Mouse (Mus musculus): Measurements from ENCODE around the gene Phlpp1. TPM values are rescaled to one million over a fixed set of nuclear protein-coding genes. Genes with fewer than 3 reads are reported as not detected.
"Not testable (repeated sequence)": the region's sequence is repeated elsewhere in the genome, so short reads cannot be mapped to it uniquely, and the experiment has no call there.

Phlpp1 gene
- polyA plus RNA-seq, 1 experiment from 2014 or later: 4.4 TPM

DNA sequence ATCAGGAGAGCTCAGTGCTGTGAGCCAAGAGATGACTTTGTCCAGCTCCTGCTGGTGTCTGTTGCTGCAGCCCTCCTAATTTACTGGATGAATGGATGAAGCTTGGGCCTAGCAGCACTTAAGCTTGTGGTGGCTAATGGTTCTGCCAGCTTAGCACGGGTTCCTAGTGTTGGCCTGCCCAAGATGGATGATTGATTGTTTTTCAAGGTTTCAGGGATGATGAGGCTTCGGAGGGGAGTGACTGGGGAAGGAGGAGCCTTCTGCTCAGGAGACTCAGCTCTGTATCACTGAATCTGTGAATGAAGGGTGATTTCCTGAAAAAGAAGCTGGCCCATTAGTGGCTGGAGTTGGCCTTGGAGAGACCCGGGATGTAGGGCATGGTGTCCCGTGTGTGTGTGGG, 105.7 kb downstream of the Phlpp1 start:
- 55% methylated on average over 4 of the region's 4 CpGs for WGBS
- no peak overlapping the region for H3K4me3 ChIP-seq
- no peaks in the 10 kb centered on the region for H3K36me3 ChIP-seq
- H3K9me3 ChIP-seq (replicated peaks): no peaks in the 10 kb centered on the region
- no peak overlapping the region for H3K9ac ChIP-seq
- no peak overlapping the region for H3K4me2 ChIP-seq
- H3K27me3 ChIP-seq (replicated peaks): no peaks in the 10 kb centered on the region
- H3K27ac ChIP-seq (ENCODE audit: poor library complexity, severe bottlenecking): no peak overlapping the region
- H3K4me1 ChIP-seq (replicated peaks): peaks cover 45% of the 10 kb centered on the region
- no peak for ATAC-seq (ENCODE audit: insufficient number of reproducible peaks, low FRiP score)

DNA sequence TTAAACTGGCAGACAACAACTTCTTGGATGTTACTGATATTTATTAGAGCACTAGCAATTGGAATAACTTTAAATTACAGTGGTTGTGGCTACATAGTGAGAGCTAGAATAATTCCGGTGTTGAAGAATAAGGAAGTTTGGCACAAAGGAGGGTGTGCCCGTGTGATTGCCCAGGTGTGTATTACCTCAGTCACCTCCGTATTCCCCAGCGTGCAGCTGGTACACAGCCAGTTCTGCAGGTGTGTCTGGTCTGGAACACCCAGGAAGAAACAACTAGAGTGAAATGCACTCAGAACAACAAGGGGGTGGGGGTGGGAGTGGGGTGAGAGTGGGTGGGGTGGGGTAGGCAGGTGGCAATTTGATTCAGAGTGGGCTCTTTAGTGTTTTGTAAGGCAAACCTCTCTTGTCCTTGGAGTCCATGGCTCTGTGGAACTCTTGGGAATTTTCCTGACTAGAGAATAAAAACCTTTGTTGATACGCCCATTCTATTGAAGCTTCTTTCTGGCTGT, 107.1 kb downstream of the Phlpp1 start:
- H3K4me1 ChIP-seq (replicated peaks): peaks cover 36% of the 10 kb centered on the region
- ATAC-seq (ENCODE audit: insufficient number of reproducible peaks, low FRiP score): no peak
- H3K9me3 ChIP-seq (replicated peaks): no peaks in the 10 kb centered on the region
- no peaks in the 10 kb centered on the region for H3K27me3 ChIP-seq (replicated peaks)
- H3K27ac ChIP-seq (ENCODE audit: poor library complexity, severe bottlenecking): no peak overlapping the region
- 92% methylated on average over 5 of the region's 5 CpGs for WGBS
- no peak overlapping the region for H3K4me3 ChIP-seq
- H3K4me2 ChIP-seq: no peak overlapping the region
- no peak overlapping the region for H3K9ac ChIP-seq
- H3K36me3 ChIP-seq: 0 out of 2 replicates have a peak, but pooled peaks cover 3% of the 10 kb centered on the region

DNA sequence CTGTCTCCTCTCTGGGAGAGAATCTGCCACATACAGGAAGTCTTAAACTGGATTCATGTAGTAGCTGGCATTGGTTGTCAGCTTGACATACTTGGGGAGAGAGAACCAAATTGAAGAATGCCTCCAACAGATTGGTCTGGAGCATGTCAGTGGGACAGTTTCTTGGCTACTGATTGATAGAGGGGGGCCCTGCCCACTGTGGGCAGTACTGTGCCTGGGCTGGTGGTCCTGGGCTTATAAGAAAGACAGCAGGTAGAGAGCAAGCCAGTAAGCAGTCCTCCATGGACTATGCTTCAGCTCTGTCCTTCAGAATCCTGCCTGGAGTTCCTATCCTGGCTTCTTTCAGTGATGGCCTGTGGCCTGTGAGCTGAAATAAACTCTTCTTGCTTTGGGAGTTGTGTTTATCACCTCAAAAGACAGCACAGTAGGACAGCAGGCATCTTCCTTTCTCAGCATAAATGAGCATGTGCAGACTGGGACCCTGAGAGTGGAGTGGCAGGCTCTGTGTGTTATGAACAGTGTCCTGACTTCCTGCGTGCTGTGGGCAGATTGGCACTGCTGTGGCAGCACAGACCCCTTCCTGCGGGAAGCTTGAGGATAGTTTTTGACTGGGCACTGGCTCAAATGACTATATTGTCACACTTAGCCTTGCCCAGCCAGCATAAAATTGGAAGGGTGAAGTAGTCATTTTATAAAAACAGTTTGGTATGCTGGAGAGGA, 108.0 kb downstream of the Phlpp1 start:
- Histone ChIP-seq H3K4me1 (replicated peaks) (peaks cover 28% of the 10 kb centered on the region), H3K4me3 (no peak overlapping the region), H3K27me3 (replicated peaks) (no peaks in the 10 kb centered on the region), H3K4me2 (no peak overlapping the region), H3K9me3 (replicated peaks) (no peaks in the 10 kb centered on the region), H3K27ac (ENCODE audit: poor library complexity, severe bottlenecking) (peak overlapping the region; percentile 37; the same call in 1 of the 2 replicates), H3K9ac (no peak overlapping the region), H3K36me3 (0 out of 2 replicates have a peak, but pooled peaks cover 3% of the 10 kb centered on the region)
- ATAC-seq (ENCODE audit: insufficient number of reproducible peaks, low FRiP score): no peak
- WGBS: 87% methylated on average over 2 of the region's 2 CpGs

DNA sequence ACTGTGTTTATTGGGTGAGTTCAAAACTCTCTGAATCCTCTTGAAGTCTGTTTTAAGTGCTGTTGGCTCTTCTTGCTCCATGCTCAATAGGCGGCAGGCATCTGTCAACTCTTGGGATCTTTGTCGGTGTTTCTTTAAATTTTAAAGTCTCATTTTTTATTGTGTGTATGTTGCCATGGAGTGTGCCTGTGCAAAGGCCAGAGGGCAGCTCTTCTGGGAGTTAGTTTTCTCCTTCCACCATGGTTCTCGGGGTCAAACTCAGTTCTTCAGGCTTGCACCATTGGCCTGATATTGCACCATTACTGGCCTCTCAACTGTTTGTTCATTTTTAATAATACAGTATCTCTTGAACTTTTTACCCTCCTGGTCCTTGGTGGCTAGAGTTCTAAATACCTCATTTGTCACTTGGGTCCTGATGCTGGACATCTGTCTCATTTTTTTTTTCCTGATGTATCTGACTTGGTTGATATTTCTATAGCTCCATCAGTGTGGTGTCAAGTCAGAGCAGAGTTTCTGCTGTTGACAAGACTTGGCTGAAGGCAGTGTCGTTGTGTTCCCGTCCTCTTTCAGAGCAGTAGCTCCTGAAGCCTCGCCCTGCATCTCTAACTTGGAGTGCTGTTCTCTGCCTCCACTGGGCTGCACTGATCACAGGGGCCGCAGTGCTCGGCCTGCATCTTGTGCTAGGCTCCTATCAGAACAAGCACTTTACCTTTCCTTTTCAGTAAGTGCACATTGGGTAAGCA, 108.8 kb downstream of the Phlpp1 start:
- 70% methylated on average over 8 of the region's 8 CpGs for WGBS
- no peak overlapping the region for H3K27ac ChIP-seq (ENCODE audit: poor library complexity, severe bottlenecking)
- no peak for ATAC-seq (ENCODE audit: insufficient number of reproducible peaks, low FRiP score)
- peaks cover 28% of the 10 kb centered on the region for H3K4me1 ChIP-seq (replicated peaks)
- 0 out of 2 replicates have a peak, but pooled peaks cover 3% of the 10 kb centered on the region for H3K36me3 ChIP-seq
- H3K4me3 ChIP-seq: no peak overlapping the region
- H3K27me3 ChIP-seq (replicated peaks): no peaks in the 10 kb centered on the region
- no peak overlapping the region for H3K9ac ChIP-seq
- H3K9me3 ChIP-seq (replicated peaks): no peaks in the 10 kb centered on the region
- no peak overlapping the region for H3K4me2 ChIP-seq

DNA sequence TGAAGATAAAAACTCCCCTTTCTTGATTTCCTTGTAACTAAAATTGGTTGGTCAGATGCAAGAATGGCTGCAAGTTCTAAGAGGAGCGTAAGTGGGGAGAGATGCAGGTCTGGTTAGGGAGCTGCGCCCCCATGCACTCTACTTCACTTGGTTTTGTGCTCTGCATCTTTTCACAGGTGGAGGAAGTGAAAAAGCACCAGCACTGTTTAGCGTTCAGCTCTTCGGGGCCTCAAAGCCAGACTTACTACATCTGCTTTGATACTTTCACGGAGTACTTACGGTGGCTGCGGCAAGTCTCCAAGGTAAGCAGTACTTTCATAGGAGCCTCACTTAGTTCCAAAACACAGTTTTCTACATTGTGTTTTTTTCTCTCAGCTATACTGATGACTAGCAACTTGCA, 115.3 kb downstream of the Phlpp1 start:
- no peak overlapping the region for H3K9ac ChIP-seq
- no peaks in the 10 kb centered on the region for H3K9me3 ChIP-seq (replicated peaks)
- 0 out of 2 replicates have a peak, but pooled peaks cover 4% of the 10 kb centered on the region for H3K4me1 ChIP-seq (replicated peaks)
- no peak for ATAC-seq (ENCODE audit: insufficient number of reproducible peaks, low FRiP score)
- no peak overlapping the region for H3K4me3 ChIP-seq
- H3K4me2 ChIP-seq: no peak overlapping the region
- H3K27me3 ChIP-seq (replicated peaks): no peaks in the 10 kb centered on the region
- H3K27ac ChIP-seq (ENCODE audit: poor library complexity, severe bottlenecking): no peak overlapping the region
- H3K36me3 ChIP-seq: 0 out of 2 replicates have a peak, but pooled peaks cover 10% of the 10 kb centered on the region
- WGBS: 93% methylated on average over 7 of the region's 7 CpGs

DNA sequence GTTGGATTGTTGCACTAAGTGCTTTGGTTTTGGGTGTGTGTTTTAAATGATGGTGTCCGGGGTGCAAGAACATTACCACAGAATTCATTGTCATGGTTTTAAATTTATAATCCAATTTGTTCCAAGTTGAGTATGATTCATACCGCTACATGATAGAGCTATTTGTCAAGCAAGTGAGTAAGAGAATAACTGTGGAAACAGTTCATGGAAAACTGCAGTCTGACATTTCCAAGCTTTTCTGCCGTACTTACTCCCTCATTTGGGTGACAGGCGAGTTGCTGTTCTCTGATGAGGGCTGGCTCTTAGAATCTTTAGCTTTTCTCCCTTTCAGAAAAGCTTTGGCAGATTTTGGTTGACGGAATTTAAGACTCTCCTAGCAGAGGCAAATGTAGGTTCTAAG, 117.5 kb downstream of the Phlpp1 start:
- peaks cover 9% of the 10 kb centered on the region for H3K4me1 ChIP-seq (replicated peaks)
- H3K4me3 ChIP-seq: no peak overlapping the region
- H3K4me2 ChIP-seq: no peak overlapping the region
- WGBS: 86% methylated on average over 5 of the region's 5 CpGs
- 0 out of 2 replicates have a peak, but pooled peaks cover 7% of the 10 kb centered on the region for H3K36me3 ChIP-seq
- no peaks in the 10 kb centered on the region for H3K27me3 ChIP-seq (replicated peaks)
- H3K9me3 ChIP-seq (replicated peaks): no peaks in the 10 kb centered on the region
- no peak for ATAC-seq (ENCODE audit: insufficient number of reproducible peaks, low FRiP score)
- no peak overlapping the region for H3K27ac ChIP-seq (ENCODE audit: poor library complexity, severe bottlenecking)
- H3K9ac ChIP-seq: no peak overlapping the region

DNA sequence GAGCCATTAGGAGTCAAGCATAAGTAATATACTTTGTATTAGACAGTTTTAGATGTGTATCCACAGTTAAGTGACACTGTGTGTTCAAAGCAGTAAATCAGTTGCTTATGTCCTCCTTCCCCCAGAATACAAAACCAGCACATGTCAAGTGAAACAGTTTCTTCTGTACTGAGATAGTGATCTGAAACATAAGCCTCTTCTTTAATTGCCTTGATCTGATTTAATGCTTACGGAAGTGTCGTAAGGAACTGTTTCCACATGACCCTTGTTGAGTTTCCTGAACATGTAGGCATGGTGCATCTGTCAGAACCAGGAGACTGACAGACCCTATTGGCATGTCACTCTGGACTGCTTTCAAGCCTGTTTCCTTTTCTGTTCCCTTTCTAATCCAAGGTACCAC, 118.0 kb downstream of the Phlpp1 start:
- no peaks in the 10 kb centered on the region for H3K9me3 ChIP-seq (replicated peaks)
- no peak overlapping the region for H3K4me3 ChIP-seq
- peaks cover 9% of the 10 kb centered on the region for H3K4me1 ChIP-seq (replicated peaks)
- H3K9ac ChIP-seq: no peak overlapping the region
- H3K4me2 ChIP-seq: no peak overlapping the region
- ATAC-seq (ENCODE audit: insufficient number of reproducible peaks, low FRiP score): no peak
- H3K27me3 ChIP-seq (replicated peaks): no peaks in the 10 kb centered on the region
- H3K27ac ChIP-seq (ENCODE audit: poor library complexity, severe bottlenecking): no peak overlapping the region
- 87% methylated on average over 2 of the region's 2 CpGs for WGBS
- 0 out of 2 replicates have a peak, but pooled peaks cover 7% of the 10 kb centered on the region for H3K36me3 ChIP-seq

DNA sequence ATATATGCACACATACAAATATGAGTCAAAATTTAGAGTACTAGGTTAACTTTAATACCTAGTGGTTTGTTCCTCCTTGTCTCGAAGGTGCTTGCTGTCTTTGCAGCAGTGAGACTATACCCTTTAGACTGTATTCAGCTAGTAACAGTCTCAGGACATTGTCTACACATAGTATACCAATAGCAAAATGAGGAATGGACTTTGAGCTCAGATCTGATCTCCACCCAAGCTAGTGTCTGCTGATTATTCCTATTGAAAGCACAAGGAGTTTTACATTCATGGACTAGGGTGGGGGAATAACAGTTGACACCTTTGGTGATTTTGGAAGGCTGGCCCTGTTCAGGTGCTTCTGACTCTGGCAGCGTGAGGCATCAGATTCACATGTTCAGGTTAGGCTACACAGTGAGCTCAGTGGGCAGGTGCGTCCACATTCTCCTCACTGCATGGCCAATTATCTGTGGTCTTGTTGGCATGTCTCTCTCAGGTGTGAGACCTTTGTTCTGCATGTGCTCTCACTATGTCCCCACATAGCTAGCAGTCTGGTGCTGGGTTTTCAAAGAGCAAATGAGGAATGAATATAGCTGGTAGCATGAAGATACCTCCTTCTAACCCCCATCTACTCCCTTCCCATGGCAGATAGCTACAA, 138.0 kb downstream of the Phlpp1 start:
- WGBS: 85% methylated on average over 3 of the region's 3 CpGs
- no peak for ATAC-seq (ENCODE audit: insufficient number of reproducible peaks, low FRiP score)

DNA sequence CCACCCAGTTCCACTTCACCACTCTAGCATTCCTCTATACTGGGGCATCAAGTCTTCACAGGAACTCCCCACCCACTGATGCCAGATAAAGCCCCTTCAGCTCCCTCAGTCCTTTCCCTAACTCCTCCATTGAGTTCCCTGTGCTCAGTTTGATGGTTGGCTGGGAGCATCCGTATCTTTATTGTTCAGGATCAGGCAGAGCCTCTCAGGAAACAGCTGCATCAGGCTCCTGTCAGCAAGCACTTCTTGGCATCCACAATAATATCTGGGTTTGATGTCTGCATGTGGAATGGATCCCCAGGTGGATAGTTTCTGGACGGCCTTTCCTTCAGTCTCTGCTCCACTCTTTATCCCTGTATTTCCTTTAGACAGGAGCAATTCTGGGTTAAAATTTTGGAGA, 138.7 kb downstream of the Phlpp1 start:
- Histone ChIP-seq H3K36me3 (no peaks in the 10 kb centered on the region), H3K4me1 (replicated peaks) (no peaks in the 10 kb centered on the region; the same call in 1 of the 2 replicates), H3K4me2 (no peak overlapping the region), H3K9ac (no peak overlapping the region), H3K4me3 (no peak overlapping the region), H3K27ac (ENCODE audit: poor library complexity, severe bottlenecking) (no peak overlapping the region), H3K9me3 (replicated peaks) (no peaks in the 10 kb centered on the region), H3K27me3 (replicated peaks) (no peaks in the 10 kb centered on the region)
- 58% methylated on average over 2 of the region's 2 CpGs for WGBS
- ATAC-seq (ENCODE audit: insufficient number of reproducible peaks, low FRiP score): no peak

More for the DNA sequence above, 138.0 kb downstream of the Phlpp1 start:
- H3K36me3 ChIP-seq: no peaks in the 10 kb centered on the region
- H3K4me1 ChIP-seq (replicated peaks): no peaks in the 10 kb centered on the region; the same call in 1 of the 2 replicates
- H3K9ac ChIP-seq: no peak overlapping the region
- H3K9me3 ChIP-seq (replicated peaks): no peaks in the 10 kb centered on the region
- H3K4me2 ChIP-seq: no peak overlapping the region
- no peak overlapping the region for H3K27ac ChIP-seq (ENCODE audit: poor library complexity, severe bottlenecking)
- H3K4me3 ChIP-seq: no peak overlapping the region
- H3K27me3 ChIP-seq (replicated peaks): no peaks in the 10 kb centered on the region

- not testable (repeated sequence) for H3K27ac ChIP-seq (ENCODE audit: poor library complexity, severe bottlenecking); H3K36me3 ChIP-seq; H3K27me3 ChIP-seq (replicated peaks); H3K9me3 ChIP-seq (replicated peaks); ATAC-seq (ENCODE audit: insufficient number of reproducible peaks, low FRiP score); H3K9ac ChIP-seq; H3K4me2 ChIP-seq; H3K4me3 ChIP-seq; H3K4me1 ChIP-seq (replicated peaks)
- 89% methylated on average over 2 of the region's 2 CpGs for WGBS
Measured at GRCm38 (mm10) chr1:106311830-106312229, 140.3 kb downstream of the Phlpp1 start.

DNA sequence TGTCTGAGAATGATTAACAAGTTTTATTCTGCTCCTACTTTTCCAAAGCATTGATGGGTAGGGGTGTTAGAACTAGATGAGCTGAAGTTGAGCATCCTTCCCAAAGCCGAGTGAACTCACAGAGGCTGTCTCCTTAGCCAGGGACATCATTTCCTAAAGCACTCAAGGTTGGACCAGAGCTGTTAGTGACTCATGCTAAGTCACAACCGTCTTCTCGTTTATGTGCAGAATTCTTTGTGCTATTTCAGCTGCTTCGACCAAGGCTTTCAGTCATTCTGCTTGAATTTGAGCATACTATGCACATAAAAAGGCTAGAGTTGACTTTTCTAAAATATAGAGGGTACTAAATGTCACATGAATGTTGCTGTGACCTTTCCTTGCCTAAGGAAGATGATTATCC, 142.9 kb downstream of the Phlpp1 start:
- Histone ChIP-seq H3K4me2 (no peak overlapping the region), H3K27ac (ENCODE audit: poor library complexity, severe bottlenecking) (no peak overlapping the region), H3K9ac (no peak overlapping the region), H3K36me3 (peaks cover 5% of the 10 kb centered on the region; the same call in 1 of the 2 replicates), H3K27me3 (replicated peaks) (no peaks in the 10 kb centered on the region), H3K4me3 (no peak overlapping the region), H3K4me1 (replicated peaks) (peaks cover 12% of the 10 kb centered on the region), H3K9me3 (replicated peaks) (no peaks in the 10 kb centered on the region)
- ATAC-seq (ENCODE audit: insufficient number of reproducible peaks, low FRiP score): no peak
- 67% methylated on average over 4 of the region's 4 CpGs for WGBS

Data from heart, embryonic 12.5 days (tissue).